Mouse (Mus musculus) layer of hippocampus, postnatal 14 days (tissue): ENCODE data around the gene Sap30l. TPM values are rescaled to one million over a fixed set of nuclear protein-coding genes. Genes with fewer than 3 reads are reported as not detected.
"Not testable (repeated sequence)": the region's sequence is repeated elsewhere in the genome, so short reads cannot be mapped to it uniquely, and the experiment has no call there.

ENCODE experiments used
- DNase-seq, 2 experiments: peaks; one replicate each; pipeline ENCODE4 v3.0.0; 2021 to 2022; ENCODE audit warnings: low spot score in 2 of 2, mixed read lengths in 1 of 2
- total RNA-seq, 2 experiments: library from RNA; stranded (reverse); gene quantifications; 2 replicates each; pipeline ENCODE4 v1.2.3; 2021

The Sap30l gene
- total RNA-seq, 2 experiments from 2014 or later: 52.0 to 56.2 TPM

DNA sequence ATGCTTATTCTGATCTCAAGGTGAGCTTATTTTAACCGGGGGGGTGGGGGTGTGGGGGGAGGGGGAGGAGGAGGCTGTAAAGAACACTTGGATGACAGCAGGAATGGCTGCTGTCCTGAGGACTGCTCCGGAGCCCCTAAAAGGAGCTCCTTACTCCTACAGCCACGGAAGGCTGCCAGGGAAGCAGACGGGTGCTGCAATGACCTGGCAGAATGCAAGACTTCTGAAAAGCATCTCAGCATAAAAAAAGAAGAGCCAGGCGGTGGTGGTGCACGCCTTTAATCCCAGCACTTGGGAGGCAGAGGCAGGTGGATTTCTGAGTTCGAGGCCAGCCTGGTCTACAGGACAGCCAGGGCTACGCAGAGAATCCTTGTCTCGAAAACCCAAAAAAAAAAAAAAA is 3.6 kb upstream of the Sap30l start:
- no peak for DNase-seq

GRCm38 (mm10) chr11:57799456-57799855 is 2.0 kb upstream of the Sap30l start:
- DNase-seq: no peak

DNA sequence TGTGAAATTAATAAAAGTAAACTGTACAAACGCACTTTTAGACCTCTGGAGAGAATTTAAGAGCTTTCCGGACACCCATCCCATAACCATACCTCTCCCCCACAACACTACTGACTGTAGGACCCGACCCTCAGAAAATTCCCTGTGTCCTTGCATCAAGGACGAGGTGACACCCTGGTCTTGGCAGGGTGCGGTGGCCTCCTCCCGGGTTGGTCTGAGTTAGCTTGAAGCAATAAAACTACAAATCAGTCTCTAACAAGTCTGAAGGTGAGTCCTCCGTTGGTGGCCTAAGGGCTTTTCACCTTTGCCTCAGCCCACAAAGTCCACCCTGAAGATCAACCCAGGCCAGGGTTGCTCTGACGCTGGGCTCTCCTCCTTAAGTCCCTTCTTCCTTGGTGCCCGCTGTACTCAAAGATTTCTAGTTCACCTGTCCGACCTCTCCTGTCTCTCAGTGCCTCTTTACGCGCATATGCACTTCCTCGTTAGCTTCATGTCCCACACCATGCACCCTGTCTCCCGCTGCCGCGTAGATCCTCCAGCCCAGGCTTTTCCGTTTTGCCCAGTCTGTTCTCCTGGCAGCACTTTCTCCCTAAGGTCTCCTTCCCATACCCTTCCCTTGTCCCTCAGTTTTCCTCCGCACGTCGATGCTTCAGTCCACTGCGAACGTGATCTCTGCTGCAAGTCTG is 1.0 kb upstream of the Sap30l start:
- no peak for DNase-seq

DNA sequence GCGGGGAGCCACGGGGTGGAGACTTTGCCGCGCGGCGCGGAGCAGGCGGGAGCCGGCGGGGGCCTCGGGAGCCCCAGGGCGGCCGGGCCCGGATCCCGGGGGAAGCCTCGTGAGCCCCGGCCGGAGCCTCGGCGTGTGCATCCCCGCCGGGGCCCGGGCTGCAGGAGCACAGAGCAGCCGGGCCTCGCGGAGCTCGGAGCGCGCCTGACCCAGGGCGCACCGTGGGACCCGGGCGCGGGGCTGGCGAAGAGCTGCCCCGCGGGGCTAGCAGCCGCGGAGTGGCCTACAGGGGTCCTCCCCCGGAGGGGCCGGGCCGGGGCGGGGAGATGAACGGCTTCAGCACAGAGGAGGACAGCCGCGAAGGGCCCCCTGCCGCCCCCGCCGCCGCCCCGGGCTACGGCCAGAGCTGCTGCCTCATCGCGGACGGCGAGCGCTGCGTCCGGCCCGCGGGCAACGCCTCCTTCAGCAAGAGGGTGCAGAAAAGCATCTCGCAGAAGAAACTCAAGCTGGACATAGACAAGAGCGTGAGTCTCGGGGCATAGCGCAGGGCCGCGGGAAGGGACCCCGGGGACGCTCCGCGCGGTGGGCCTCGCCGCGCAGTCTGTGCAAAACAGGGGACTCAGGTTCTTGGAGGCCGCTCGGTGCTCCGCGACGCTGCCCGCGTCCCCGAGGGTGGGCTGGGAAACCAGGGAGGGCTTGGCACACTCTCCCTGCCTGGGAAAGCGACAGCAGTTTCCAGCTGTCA is 501 bp downstream of the Sap30l start:
- DNase-seq: peak; percentile 41

DNA sequence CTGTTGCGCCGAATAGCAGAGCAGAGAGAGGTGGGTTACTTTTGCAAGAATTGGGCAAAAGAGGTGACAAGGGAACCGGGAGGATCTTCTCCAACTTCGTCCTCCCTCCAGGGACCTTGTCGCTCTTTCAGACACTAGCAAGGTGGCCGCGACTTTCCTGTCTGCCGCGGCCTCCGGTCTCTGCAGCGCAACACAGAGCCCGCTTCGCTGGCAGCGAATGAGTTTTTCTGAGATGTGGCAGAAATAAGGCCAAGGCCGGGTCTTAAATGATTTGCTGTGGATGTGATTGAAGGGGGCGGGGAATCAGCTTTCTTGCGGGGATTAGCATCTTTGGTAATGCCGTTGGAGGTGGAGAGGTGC is 1.1 kb downstream of the Sap30l start:
- peak in 1 of 2 experiments; percentile 24 for DNase-seq

DNA sequence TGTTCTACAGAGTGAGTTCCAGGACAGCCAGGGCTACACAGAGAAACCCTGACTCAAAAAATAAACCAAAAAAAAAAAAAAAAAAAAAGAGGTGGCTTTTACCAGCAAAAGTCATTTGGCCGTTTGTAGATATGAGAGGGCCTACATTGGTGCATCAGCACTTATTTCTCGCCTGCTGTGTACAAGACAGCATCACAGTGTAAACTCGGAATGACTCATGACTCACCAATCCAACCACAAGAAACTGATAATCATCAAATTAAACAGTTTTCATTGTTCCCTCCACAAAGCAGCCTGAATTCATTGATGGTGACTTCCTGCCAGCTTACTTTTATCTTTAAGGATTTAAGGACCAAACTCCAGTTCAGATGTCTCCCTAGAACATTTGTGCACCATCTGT is 3.6 kb downstream of the Sap30l start:
- no peak for DNase-seq

DNA sequence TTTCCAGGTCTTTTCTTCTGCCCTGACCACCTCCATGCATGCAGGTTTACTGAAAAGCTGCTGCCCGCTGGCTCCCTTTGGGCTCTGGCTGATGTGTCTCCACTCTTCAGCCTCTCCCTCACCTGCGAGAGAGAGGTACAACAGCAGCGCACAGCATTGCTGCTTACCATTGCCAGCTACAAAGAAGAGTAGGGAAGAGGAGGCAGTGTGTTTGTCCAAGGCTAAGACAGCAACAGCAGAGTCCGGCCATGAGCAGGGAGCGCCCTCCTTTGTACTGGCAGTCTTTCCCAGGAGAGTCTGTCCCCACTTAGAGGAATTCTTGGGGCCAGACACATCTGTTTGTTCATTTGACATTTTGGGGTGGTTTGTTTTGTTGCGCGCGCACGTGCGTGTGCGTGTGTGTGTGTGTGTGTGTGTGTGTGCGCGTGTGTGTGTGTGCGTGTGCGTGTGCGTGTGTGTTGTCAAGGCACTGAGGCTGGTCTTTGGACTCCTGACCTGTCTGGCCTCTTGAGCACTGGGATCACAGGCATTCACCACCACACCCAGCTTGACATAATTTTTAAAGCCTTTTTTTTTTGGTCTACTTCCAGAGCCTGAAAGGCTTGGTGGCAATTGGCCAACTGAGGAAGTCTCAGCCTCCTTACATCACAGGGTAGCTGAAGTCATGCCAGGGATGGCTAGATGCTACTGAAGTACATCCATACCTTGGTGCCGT is 7.7 kb downstream of the Sap30l start:
- no peak for DNase-seq

DNA sequence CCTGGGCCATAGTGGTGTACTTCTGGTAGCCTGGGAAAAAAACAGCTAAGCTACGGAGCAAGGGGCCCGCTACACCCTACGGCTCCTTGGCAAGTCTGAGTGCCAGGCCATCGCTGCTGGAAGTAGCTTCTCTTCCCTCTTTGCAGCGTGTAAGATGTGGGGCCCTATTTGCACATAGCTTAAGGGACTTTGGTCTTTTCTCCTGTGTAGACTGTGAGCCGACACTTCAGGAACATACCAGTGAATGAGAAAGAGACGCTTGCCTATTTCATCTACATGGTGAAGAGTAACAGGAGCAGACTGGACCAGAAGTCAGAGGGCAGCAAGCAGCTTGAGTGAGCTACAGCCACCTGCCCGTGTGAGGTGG is 8.3 kb downstream of the Sap30l start:
- no peak for DNase-seq

DNA sequence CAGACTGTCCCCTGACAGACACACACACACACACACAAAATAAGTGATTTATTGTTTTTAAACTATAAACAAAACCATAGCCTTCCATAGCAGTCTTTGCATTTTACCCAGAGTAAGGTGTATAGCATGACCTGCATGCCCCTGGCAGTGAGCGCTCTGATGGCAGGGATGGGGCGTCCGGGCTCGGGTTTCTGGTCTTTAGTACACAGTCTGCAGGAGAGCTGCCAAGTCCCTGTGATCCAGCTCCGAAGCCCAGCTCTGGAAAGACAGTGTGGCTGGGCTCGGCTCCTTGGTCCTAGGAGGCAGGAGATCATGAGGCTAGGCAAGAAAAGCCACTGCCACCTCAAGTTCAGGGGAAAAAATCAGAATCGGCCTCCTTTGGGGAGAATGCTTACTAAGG is 9.6 kb downstream of the Sap30l start:
- DNase-seq: no peak

DNA sequence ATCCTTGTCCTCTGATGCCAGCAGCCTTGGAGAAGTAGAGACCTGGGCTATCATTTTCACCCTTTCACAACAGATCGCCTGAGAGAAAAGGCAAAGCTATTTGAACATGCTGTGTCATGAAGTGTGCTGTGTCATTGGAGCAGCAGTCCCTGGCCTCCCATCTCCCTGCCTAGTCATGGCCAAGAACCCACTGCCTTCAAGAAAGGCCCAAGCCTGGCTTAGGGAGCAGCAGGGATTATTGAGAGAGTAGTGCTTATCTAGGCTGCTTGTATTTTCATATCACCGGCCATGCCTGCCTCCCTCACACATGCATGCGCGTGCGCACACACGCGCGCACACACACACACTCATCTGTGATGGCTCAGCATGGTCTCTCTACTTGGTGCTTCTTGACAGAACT is 10.8 kb downstream of the Sap30l start:
- DNase-seq: no peak

DNA sequence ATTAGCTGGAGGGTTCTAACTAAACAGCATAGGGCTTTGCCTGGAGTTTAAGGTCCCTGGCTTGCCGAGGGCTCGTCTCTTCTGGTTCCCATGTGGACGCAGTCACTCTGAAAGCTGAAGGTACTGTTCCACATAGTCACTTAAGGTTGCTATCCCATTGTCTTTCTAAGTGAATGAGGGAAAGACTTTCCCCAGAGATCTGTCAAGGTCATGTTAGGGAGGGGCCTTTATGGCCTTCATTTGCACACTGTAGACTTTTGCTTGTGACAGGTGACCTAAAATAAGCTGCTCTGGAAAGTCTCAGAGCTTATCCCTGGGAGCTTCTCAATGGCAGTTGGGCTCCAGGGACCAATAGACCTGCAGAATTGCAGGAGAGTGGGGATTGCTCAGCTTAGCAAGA is 12.2 kb downstream of the Sap30l start:
- DNase-seq: no peak

GRCm38 (mm10) chr11:57818189-57818588 is 16.8 kb downstream of the Sap30l start:
- no peak for DNase-seq

DNA sequence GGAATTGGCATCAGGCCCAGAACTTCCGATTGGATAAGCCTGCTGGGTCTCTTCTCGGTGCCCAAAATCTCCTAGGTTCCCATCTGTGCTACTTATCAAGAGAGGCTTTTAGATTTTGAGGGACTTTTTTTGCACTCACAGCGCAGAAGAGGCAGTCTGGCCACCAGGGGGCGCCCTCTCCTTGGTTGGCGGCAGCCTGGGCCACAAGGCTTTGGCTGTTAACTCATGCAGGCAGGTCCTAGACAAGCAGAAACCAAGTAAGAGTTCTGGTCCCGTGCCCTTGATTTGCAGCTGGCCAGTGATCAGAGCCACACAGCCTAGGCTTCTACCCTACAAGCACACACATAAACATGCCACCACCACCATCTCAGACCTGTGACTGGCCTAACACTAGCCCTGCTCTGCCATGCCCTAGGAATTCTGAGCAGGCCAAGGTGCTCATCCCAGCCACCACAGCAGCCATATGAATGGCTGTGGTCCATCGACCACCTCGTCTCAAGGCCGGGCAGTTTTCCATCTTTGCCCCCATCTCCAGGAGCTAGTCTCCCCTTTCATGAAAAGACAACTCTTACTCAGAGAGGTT is 18.7 kb downstream of the Sap30l start:
- peak; percentile 79 to 80 for DNase-seq

GRCm38 (mm10) chr11:57823159-57823558 is 21.7 kb downstream of the Sap30l start:
- DNase-seq: not testable (repeated sequence)

DNA sequence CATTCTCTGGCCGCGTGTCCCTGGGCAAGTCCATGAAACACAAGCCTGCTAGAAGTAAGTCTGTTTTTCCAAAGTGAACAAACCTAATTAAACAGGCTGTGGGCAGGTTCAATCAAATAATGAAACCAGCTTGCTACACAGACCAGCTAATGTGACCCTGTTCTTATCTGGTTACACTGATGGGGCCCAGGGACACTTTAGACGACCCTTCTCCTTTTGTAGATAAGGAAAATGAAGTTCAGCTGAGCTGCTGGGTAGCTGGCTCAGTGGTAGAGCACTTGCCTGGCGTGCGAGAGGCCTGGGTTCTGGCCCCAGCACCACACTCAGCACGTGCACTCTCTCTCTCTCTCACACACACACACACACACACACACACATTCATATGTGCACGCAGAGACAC is 22.3 kb downstream of the Sap30l start:
- no peak for DNase-seq

DNA sequence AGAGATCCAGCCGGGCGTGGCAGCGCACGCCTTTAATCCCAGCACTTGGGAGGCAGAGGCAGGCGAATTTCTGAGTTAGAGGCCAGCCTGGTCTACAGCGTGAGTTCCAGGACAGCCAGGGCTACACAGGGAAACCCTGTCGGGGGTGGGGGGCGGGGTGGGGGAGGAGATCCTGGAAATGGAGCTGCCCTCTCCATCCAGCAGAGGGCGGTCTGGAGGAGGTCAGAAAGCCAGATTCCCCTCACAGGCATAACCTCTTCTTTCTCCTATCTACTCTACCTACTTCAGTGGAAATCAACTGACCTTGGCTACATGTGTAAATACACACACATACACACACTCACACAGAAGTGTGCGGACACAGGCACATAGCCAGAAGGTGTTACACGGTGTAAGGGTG is 23.8 kb downstream of the Sap30l start:
- not testable (repeated sequence) for DNase-seq

GRCm38 (mm10) chr11:57827048-57827914 is 25.8 kb downstream of the Sap30l start:
- no peak for DNase-seq

GRCm38 (mm10) chr11:57827915-57828545 is 26.6 kb downstream of the Sap30l start:
- DNase-seq: no peak

DNA sequence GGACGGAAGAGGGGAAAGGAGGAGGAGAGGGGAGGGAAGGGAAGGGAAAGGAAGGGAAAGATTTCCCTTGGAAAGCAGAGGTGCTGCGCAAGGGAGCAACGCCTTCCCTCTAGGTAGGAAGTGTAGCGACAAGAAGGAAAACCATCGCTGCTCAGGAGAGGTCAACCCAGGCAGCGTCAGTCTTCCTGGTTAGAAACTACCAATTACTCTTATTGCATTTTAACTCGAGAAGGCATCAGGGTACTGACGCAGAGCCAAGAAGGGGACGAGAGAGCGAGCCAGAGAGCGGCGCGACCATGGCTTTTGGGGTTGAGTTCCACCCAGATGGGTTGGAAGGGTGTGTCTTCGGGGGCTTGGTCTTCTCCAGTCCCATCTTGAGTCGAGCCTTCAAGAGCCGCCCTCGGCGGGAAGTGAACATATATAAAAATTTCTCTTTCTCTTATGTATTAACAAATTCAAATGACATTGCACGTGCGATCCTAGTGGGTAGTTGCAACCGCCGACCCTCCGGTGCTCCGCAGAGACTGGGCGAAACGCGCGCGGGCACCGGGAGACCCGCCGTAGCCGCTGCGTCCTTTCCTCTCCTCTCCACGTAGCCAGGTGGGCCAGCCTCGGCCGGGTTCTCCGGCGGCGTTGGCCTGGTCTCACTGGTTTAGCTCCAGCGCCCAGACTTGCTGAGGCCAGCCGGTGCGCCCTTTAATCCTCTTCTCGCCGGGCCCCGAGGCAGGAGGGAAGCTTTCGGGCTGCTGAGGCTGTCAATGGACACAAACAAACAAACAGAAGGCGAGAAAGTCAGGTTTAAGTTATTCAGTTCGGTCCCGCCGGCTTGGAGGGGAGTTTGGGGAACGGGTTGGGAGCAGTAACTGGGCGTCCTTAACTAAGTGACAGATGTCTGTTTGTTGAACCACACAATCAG is 27.8 kb downstream of the Sap30l start:
- DNase-seq: no peak
